Mouse (Mus musculus) erythroid progenitor cell, adult 5-6 weeks (primary cell): ENCODE data around the gene U2af2. TPM values are rescaled to one million over a fixed set of nuclear protein-coding genes. Genes with fewer than 3 reads are reported as not detected.

ENCODE experiments used
- ATAC-seq: replicated peaks from 2 replicates; pipeline ENCODE4 v1.8.0; 2016; ENCODE audit warnings: moderate number of reproducible peaks, mild to moderate bottlenecking, moderate TSS enrichment, inconsistent platforms; ENCODE audit not compliant: poor library complexity, low FRiP score, severe bottlenecking
- total RNA-seq, 2 experiments: library from RNA; stranded (forward) in 1 of 2; stranded (reverse) in 1 of 2; fragments of 150-400 nt in 1 of 2; fragments of 186-747, 209-891 nt in 1 of 2; gene quantifications; 2 replicates each; pipeline versions ENCODE4 v1.2.3 to v1.2.4; 2015 to 2017; ENCODE audit warnings: low replicate concordance in 2 of 2

Gene U2af2
- total RNA-seq, 2 experiments from 2014 or later = 99.2 to 138 TPM

DNA sequence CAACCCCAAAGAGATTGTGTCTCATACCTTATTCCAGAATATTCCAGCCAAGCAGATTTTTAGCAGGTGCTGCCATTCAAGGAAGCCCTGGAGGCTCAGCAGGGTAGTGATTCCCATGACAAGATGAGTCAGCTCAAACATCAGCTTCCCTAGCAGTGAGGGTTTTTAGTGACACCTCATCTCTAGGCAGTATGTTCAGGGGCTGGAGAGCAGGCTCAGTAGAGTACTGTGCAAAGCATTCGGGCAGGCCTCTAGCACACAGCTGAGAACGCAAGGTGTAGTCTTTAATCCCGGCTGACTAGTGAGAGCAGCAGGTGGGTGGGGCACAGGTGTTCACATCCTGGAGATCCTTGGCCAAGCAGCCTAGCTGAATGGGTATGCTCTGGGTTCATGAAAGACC is 37.9 kb downstream of the U2af2 start:
- ATAC-seq = no peak

GRCm38 (mm10) chr7:5101066-5101663 is 39.2 kb downstream of the U2af2 start:
- no peak for ATAC-seq

- ATAC-seq = no peak
Measured at GRCm38 (mm10) chr7:5102564-5102963, 40.6 kb downstream of the U2af2 start.

- ATAC-seq = no peak
Measured at GRCm38 (mm10) chr7:5108272-5108671, 46.3 kb downstream of the U2af2 start.

GRCm38 (mm10) chr7:5109301-5109700 is 47.4 kb downstream of the U2af2 start:
- no peak for ATAC-seq

- no peak for ATAC-seq
Measured at GRCm38 (mm10) chr7:5112701-5113100, 50.8 kb downstream of the U2af2 start.

GRCm38 (mm10) chr7:5116850-5117249 is 54.9 kb downstream of the U2af2 start, which contains the start of gene Rfpl4:
Gene Rfpl4, minus strand, starts transcription at chr7:5116950.
- no peak for ATAC-seq

DNA sequence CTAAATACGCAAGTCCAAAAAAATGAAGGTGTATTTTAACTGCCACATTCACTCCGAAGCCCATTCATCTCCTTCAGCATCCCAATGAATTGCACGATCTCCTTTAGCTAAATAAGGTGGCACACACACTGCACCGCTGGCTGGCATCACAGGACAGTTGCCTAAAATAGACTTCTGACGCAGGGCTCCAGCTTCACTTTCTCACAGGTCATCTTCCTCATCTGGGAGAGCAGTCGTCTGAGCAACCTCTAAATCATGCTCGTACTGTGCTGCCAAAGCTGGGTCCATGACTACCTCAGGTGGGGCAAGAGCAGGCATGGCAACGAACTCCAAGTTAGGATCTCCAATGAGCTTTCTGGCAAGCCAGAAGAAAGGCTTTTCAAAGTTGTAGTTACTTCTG is 63.1 kb downstream of the U2af2 start:
- ATAC-seq = no peak

DNA sequence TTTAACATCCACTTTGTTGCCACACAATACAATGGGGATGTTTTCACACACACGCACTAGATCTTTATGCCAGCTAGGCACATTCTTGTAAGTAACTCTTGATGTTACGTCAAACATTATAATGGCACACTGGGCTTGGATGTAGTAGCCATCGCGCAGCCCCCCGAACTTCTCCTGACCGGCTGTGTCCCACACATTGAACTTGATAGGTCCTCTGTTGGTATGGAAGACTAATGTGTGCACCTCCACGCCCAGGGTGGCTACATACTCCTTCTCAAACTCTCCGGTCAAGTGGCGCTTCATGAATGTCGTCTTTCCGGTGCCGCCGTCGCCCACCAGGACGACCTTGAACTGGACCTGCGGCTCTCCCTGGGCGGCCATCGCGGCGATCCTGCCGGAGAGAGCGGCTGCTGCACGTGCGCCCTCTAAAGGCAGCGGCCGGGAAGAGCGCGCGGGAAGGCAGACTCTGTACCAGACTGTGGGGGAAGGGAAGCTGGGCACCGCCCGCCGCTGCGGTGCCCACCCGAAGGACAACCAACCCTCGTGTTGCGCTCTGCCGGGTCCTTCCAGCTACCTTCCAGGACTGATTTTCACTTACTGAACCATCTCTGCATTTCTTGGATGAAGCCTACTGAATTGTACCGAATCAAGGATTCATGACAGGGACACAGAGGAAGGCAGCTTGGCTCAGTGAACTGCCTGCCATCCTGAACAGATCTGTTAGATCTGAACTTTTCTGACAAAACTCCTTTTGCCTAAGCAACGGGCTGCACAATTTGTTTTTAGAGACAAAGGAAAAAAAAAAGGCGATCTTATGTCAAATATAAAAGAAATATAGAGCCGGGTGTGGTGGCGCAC is 63.8 kb downstream of the U2af2 start, which contains the start of gene Rasl2-9:
TSS of gene Rasl2-9 (minus strand) at position 402 of the 858 bp plus-strand sequence.
- ATAC-seq = peak; percentile 89

Other genes with a start within 250 kb of the U2af2 start
- 686 and 831 TPM in 2 replicates for gene Ube2s, start 249.6 kb upstream of the U2af2 start, total RNA-seq (2015; ENCODE audit: low replicate concordance)
- gene Ube2s, start 249.6 kb upstream of the U2af2 start, total RNA-seq (2017; ENCODE audit: low replicate concordance) = 310 and 437 TPM in 2 replicates
- not detected in 2 replicates for gene Shisa7, start 217.4 kb upstream of the U2af2 start, total RNA-seq (2015; ENCODE audit: low replicate concordance)
- gene Shisa7, start 217.4 kb upstream of the U2af2 start, total RNA-seq (2017; ENCODE audit: low replicate concordance) = not detected in 2 replicates
- gene Isoc2b, start 191.9 kb upstream of the U2af2 start, total RNA-seq (2015; ENCODE audit: low replicate concordance) = not detected in 2 replicates
- gene Isoc2b, start 191.9 kb upstream of the U2af2 start, total RNA-seq (2017; ENCODE audit: low replicate concordance) = 1.5 TPM in 1 of 2 replicates, not detected in the other
- gene Isoc2a, start 185.0 kb upstream of the U2af2 start, total RNA-seq (2015; ENCODE audit: low replicate concordance) = 2.2 TPM in 1 of 2 replicates, not detected in the other
- gene Isoc2a, start 185.0 kb upstream of the U2af2 start, total RNA-seq (2017; ENCODE audit: low replicate concordance) = 0.26 and 1.8 TPM in 2 replicates
- gene Gm36210, start 155.6 kb upstream of the U2af2 start, total RNA-seq (2015; ENCODE audit: low replicate concordance) = not detected in 2 replicates
- not detected in 2 replicates for gene Gm36210, start 155.6 kb upstream of the U2af2 start, total RNA-seq (2017; ENCODE audit: low replicate concordance)
- 7.1 and 8.6 TPM in 2 replicates for gene Zfp628, start 146.9 kb upstream of the U2af2 start, total RNA-seq (2015; ENCODE audit: low replicate concordance)
- 4.6 and 11.6 TPM in 2 replicates for gene Zfp628, start 146.9 kb upstream of the U2af2 start, total RNA-seq (2017; ENCODE audit: low replicate concordance)
- gene Nat14, start 140.1 kb upstream of the U2af2 start, total RNA-seq (2015; ENCODE audit: low replicate concordance) = 2.9 TPM in 1 of 2 replicates, not detected in the other
- 0.64 and 4.4 TPM in 2 replicates for gene Nat14, start 140.1 kb upstream of the U2af2 start, total RNA-seq (2017; ENCODE audit: low replicate concordance)
- not detected in 2 replicates for gene Ssc5d, start 136.4 kb upstream of the U2af2 start, total RNA-seq (2015; ENCODE audit: low replicate concordance)
- gene Ssc5d, start 136.4 kb upstream of the U2af2 start, total RNA-seq (2017; ENCODE audit: low replicate concordance) = not detected in 2 replicates
- gene Sbk2, start 97.7 kb upstream of the U2af2 start, total RNA-seq (2015; ENCODE audit: low replicate concordance) = not detected in 2 replicates
- gene Sbk2, start 97.7 kb upstream of the U2af2 start, total RNA-seq (2017; ENCODE audit: low replicate concordance) = not detected in 2 replicates
- gene Sbk3, start 91.0 kb upstream of the U2af2 start, total RNA-seq (2015; ENCODE audit: low replicate concordance) = not detected in 2 replicates
- not detected in 2 replicates for gene Sbk3, start 91.0 kb upstream of the U2af2 start, total RNA-seq (2017; ENCODE audit: low replicate concordance)
- gene Zfp579, start 66.0 kb upstream of the U2af2 start, total RNA-seq (2015; ENCODE audit: low replicate concordance) = 9.2 TPM in 1 of 2 replicates, not detected in the other
- gene Zfp579, start 66.0 kb upstream of the U2af2 start, total RNA-seq (2017; ENCODE audit: low replicate concordance) = 1.8 TPM in 1 of 2 replicates, not detected in the other
- gene Zfp524, start 47.7 kb upstream of the U2af2 start, total RNA-seq (2015; ENCODE audit: low replicate concordance) = 4.7 and 16.3 TPM in 2 replicates
- 0.64 and 3.2 TPM in 2 replicates for gene Zfp524, start 47.7 kb upstream of the U2af2 start, total RNA-seq (2017; ENCODE audit: low replicate concordance)
- 11.9 and 14.7 TPM in 2 replicates for gene Fiz1, start 47.4 kb upstream of the U2af2 start, total RNA-seq (2015; ENCODE audit: low replicate concordance)
- gene Fiz1, start 47.4 kb upstream of the U2af2 start, total RNA-seq (2017; ENCODE audit: low replicate concordance) = 5.6 and 9.1 TPM in 2 replicates
- gene Gm44973, start 46.6 kb upstream of the U2af2 start, total RNA-seq (2015; ENCODE audit: low replicate concordance) = 5.0 TPM in 1 of 2 replicates, not detected in the other
- 1.4 TPM in 1 of 2 replicates, not detected in the other for gene Gm44973, start 46.6 kb upstream of the U2af2 start, total RNA-seq (2017; ENCODE audit: low replicate concordance)
- gene Zfp865, start 41.8 kb upstream of the U2af2 start, total RNA-seq (2015; ENCODE audit: low replicate concordance) = 9.0 and 9.2 TPM in 2 replicates
- gene Zfp865, start 41.8 kb upstream of the U2af2 start, total RNA-seq (2017; ENCODE audit: low replicate concordance) = 6.3 and 7.6 TPM in 2 replicates
- gene Ccdc106, start 41.6 kb upstream of the U2af2 start, total RNA-seq (2015; ENCODE audit: low replicate concordance) = not detected in 2 replicates
- not detected in 2 replicates for gene Ccdc106, start 41.6 kb upstream of the U2af2 start, total RNA-seq (2017; ENCODE audit: low replicate concordance)
- not detected in 2 replicates for gene 4632433K11Rik, start 28.0 kb upstream of the U2af2 start, total RNA-seq (2015; ENCODE audit: low replicate concordance)
- not detected in 2 replicates for gene 4632433K11Rik, start 28.0 kb upstream of the U2af2 start, total RNA-seq (2017; ENCODE audit: low replicate concordance)
- 0.42 and 1.8 TPM in 2 replicates for gene Zfp784, start 23.7 kb upstream of the U2af2 start, total RNA-seq (2015; ENCODE audit: low replicate concordance)
- 0.90 TPM in 1 of 2 replicates, not detected in the other for gene Zfp784, start 23.7 kb upstream of the U2af2 start, total RNA-seq (2017; ENCODE audit: low replicate concordance)
- not detected in 2 replicates for gene Zfp580, start 10.6 kb upstream of the U2af2 start, total RNA-seq (2015; ENCODE audit: low replicate concordance)
- gene Zfp580, start 10.6 kb upstream of the U2af2 start, total RNA-seq (2017; ENCODE audit: low replicate concordance) = not detected in 2 replicates
- 84.3 and 88.3 TPM in 2 replicates for gene Epn1, start 18.1 kb downstream of the U2af2 start, total RNA-seq (2015; ENCODE audit: low replicate concordance)
- 75.9 and 127 TPM in 2 replicates for gene Epn1, start 18.1 kb downstream of the U2af2 start, total RNA-seq (2017; ENCODE audit: low replicate concordance)
- gene Rfpl4, start 54.8 kb downstream of the U2af2 start, total RNA-seq (2015; ENCODE audit: low replicate concordance) = not detected in 2 replicates
- not detected in 2 replicates for gene Rfpl4, start 54.8 kb downstream of the U2af2 start, total RNA-seq (2017; ENCODE audit: low replicate concordance)
- gene Rasl2-9, start 63.8 kb downstream of the U2af2 start, total RNA-seq (2015; ENCODE audit: low replicate concordance) = not detected in 2 replicates
- gene Rasl2-9, start 63.8 kb downstream of the U2af2 start, total RNA-seq (2017; ENCODE audit: low replicate concordance) = not detected in 2 replicates
- not detected in 2 replicates for gene Vmn1r55, start 87.5 kb downstream of the U2af2 start, total RNA-seq (2015; ENCODE audit: low replicate concordance)
- gene Vmn1r55, start 87.5 kb downstream of the U2af2 start, total RNA-seq (2017; ENCODE audit: low replicate concordance) = 0.13 TPM in 1 of 2 replicates, not detected in the other
- gene Vmn1r56, start 134.6 kb downstream of the U2af2 start, total RNA-seq (2015; ENCODE audit: low replicate concordance) = not detected in 2 replicates
- gene Vmn1r56, start 134.6 kb downstream of the U2af2 start, total RNA-seq (2017; ENCODE audit: low replicate concordance) = not detected in 2 replicates
- gene Vmn1r57, start 156.3 kb downstream of the U2af2 start, total RNA-seq (2015; ENCODE audit: low replicate concordance) = not detected in 2 replicates
- gene Vmn1r57, start 156.3 kb downstream of the U2af2 start, total RNA-seq (2017; ENCODE audit: low replicate concordance) = not detected in 2 replicates